Mouse (Mus musculus): ENCODE measurements around the gene Slc7a15. TPM values are rescaled to one million over a fixed set of nuclear protein-coding genes. Genes with fewer than 3 reads are reported as not detected.

The Slc7a15 gene
- not detected in 2 replicates for polyA plus RNA-seq (2012)

GRCm38 (mm10) chr12:8598966-8599365 is at the start of gene Slc7a15:
Slc7a15 (minus strand) TSS chr12:8599066.

GRCm38 (mm10) chr12:8499871-8500596 is 98.8 kb downstream of the Slc7a15 start, which contains the start of gene Rhob:
Rhob (minus strand) TSS chr12:8500009.

Other genes with a start within 250 kb of the Slc7a15 start
- 271 and 442 TPM in 2 replicates for gene Rhob, start 99.1 kb downstream of the Slc7a15 start, polyA plus RNA-seq (2012)
- gene Pum2, start 75.1 kb upstream of the Slc7a15 start, polyA plus RNA-seq (2012): 31.8 and 36.3 TPM in 2 replicates
- gene Sdc1, start 172.3 kb upstream of the Slc7a15 start, polyA plus RNA-seq (2012): 10.0 and 15.0 TPM in 2 replicates

Measured in megakaryocyte-erythroid progenitor cell, adult 5 weeks (primary cell).